Mouse (Mus musculus) megakaryocyte progenitor cell, adult 5-6 weeks (primary cell): ENCODE results near the gene Msx2. TPM values are rescaled to one million over a fixed set of nuclear protein-coding genes. Genes with fewer than 3 reads are reported as not detected.

ENCODE experiments used
- ATAC-seq: replicated peaks from 2 replicates; pipeline ENCODE4 v1.8.0; 2016; ENCODE audit warnings: mild to moderate bottlenecking, moderate TSS enrichment, inconsistent platforms; ENCODE audit not compliant: poor library complexity
- total RNA-seq, 2 experiments: library from RNA; stranded (forward) in 1 of 2; stranded (reverse) in 1 of 2; fragments of 157-497, 149-512 nt in 1 of 2; fragments of 200-1000 nt in 1 of 2; gene quantifications; 2 replicates each; pipeline versions ENCODE4 v1.2.3 to v1.2.4; 2015 to 2017

Msx2 gene
- total RNA-seq, 2 experiments from 2014 or later: not detected

GRCm38 (mm10) chr13:53466189-53466866 is 6.5 kb downstream of the Msx2 start:
- ATAC-seq: no peak

- ATAC-seq: no peak
Observed at GRCm38 (mm10) chr13:53465191-53465820, 7.6 kb downstream of the Msx2 start.

GRCm38 (mm10) chr13:53464441-53465001 is 8.4 kb downstream of the Msx2 start:
- ATAC-seq: no peak

DNA sequence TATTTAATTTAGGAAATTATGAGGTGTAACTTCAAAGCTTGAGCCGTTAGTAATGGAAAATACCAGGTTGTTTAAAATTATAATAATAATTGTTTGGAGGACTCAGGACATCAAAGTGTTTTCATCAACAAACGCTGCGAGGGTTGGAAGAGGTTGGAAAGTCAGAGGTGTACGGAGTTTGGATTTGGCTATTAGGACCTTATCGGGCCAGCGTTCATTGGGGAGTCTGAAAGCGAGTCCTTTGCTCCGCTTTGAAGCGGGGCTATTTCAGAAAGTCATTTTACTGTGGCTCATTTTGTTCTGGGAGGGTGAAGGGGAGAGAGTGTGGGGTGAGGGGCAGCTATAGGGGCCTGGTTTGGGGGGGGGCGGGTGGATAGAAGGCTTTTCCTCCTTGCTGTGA is 8.9 kb downstream of the Msx2 start:
- ATAC-seq: no peak

DNA sequence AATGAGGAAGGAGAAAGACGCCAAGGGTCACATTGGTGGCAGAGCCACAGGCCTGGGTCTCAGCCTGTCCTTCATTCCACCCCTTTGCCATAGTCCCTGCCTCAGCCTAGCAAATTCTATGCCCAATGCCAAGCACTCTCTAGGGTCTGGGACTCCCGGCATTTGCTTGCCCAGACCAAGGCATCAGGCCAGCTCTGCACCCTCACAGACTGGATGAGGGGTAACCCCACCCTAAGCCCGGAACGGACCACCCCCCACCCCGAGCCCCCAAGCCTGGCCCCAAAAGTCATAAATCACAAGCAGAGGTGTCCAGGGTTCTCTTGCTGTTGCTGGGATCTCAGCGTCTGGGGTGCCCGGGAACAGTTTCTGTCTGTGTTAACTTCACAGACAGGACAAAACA is 9.8 kb downstream of the Msx2 start:
- ATAC-seq: no peak

DNA sequence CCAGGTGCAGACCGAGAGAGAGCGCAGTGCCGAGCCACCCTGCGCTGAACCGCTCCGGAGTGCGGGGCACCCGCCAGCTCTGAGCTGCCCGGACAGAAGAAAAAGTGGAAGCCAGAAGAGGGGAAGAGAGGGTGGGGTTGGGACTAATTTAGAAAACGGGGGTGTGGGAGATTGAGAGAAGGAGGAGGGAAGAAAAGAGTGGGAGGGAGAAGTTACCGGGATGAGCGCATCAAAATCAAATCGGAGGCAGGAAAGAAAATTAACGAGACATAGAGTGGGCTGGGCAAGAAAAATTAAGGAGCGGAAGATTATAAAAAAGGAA is 10.3 kb downstream of the Msx2 start:
- ATAC-seq: no peak

- no peak for ATAC-seq
Observed at GRCm38 (mm10) chr13:53461855-53462648, 10.8 kb downstream of the Msx2 start.

GRCm38 (mm10) chr13:53461346-53461745 is 11.5 kb downstream of the Msx2 start:
- ATAC-seq: no peak

DNA sequence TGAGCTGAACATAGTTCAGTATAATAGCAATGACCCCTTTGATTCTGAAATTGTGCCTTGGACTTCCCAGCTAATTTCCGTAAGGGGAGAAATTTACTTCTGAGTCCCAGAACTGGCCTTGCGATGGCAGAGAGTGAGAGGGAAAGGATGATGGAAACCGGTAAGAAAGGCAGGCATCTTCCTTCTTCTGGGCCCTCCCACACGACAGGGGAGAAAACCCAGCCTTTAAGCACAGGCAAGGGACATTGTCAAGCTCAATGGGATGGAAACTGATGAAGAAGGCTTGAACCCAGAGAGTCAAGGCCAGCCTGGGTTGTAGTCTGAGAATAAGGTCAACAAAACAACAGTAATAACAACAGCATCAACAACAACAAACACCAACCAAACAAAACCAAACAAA is 14.1 kb downstream of the Msx2 start:
- ATAC-seq: no peak

GRCm38 (mm10) chr13:53454794-53455672 is 17.8 kb downstream of the Msx2 start:
- ATAC-seq: no peak

DNA sequence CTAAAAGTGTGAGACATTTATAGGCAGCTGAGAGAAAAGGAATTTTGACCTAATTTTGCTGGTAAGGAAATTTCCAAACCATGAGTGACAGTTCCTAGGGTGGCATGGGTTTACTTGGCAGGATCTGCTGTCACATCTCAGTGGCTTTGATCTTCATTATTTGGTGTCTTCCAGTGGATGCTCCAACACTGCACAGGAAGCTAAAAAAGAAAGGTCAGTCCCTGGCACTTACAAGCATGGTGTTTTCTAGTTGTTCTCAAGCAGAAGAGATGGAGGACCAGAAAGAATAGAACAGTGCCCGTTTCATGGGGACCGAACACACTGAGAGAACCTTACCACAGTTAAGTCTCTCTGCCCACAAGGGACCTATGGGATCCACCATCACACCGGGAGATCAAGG is 18.9 kb downstream of the Msx2 start:
- ATAC-seq: no peak

DNA sequence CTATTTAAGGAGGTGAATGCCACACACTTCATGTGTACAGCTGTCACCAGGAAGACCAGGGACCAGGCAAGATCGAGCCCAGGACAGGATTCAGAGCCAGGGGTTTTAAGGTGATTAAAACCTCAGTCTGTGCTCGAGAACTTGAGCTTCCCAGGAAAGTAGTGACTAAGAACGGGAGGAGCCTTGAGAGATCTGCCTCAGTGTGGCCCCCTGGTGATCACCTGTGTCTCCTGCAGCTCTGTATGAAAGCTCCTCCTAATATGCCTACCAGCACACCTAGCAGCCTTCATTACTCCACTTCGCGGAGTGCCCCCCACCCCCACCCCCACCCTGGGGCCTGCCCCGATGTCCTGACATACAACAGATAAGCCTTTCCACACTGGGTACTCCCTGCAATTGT is 25.3 kb downstream of the Msx2 start:
- 0 out of 2 replicates have a peak, but pooled peaks have one; percentile 52 for ATAC-seq

DNA sequence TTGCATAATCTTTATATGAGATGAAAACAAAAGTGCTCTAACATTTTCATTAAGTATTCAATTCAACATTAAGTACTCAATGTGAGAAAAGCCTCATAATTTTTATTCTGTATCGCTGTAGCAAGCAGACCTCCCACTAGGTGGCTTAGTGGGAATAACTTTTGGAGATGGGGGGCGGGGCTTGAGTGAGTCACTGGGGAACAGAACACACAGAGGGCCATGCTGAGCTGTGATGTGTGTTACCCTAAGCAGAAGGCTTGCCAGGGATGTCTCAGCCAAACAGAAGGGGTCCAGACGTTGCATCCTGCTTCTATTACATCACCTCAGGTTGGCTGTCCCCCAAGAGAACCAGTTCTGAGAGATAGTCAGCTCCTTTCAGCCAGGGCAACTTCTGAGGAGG is 29.3 kb downstream of the Msx2 start:
- ATAC-seq: peak; percentile 58; the same call in 1 of the 2 replicates

GRCm38 (mm10) chr13:53442168-53442980 is 30.5 kb downstream of the Msx2 start:
- ATAC-seq: no peak

DNA sequence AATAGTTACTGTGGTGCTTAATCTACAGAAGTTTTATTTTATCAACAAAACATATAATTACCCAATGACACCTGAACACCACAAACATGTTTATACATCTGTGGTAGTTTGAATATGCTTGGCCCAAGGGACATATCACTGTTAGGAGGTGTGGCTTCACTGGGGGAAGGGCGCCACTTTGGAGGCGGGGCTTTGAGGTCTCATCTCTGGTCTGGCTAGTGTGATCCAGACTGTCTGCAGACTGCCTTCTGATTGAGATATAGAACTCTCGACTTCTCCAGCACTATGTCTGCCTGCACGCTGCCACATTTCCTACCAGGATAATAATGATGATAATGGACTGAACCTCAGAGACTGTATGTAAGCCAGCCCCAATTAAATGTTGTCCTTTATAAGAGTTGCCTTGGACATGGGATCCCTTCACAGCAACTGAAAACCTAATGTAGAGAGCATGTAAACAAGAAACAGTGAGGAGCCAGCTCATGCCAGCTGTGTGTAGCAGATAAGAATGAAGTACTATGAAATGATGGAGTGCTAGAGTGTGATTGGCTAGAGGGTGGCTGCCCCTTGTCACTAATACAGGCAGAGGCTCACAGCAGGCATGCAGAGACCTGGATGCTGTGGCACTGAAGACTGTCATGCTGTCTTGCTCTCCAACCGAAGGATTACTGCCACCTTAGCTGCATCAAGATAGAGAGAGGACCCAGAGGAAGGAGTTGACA is 31.4 kb downstream of the Msx2 start:
- ATAC-seq: peak; percentile 52

GRCm38 (mm10) chr13:53439957-53440356 is 32.9 kb downstream of the Msx2 start:
- ATAC-seq: no peak

DNA sequence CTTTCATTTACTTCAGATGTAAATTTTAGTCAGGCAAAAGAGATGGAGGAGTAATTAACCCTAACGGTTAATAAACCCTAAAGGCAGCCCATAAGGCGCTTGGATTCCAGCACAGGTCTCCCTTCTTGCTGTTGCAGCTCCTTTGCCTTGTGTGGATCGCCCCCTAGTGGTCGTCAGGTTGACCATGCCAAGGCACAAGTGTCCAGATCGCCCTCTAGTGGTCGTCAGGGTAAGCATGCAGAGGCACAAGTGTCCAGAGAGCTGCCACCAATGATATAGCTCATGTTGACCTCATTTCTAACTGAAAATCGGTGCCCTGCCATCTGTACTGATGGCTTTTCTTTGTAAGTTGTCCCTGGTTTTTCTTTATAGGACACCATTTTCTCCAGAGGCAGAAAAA is 46.4 kb downstream of the Msx2 start:
- peak; percentile 99 for ATAC-seq

- ATAC-seq: no peak
Observed at GRCm38 (mm10) chr13:53421189-53421588, 51.7 kb downstream of the Msx2 start.

- ATAC-seq: no peak
Observed at GRCm38 (mm10) chr13:53420741-53421140, 52.1 kb downstream of the Msx2 start.
